Mouse (Mus musculus) E14TG2a.4 (cell line): Measurements from ENCODE around the gene Cnnm2.

ENCODE experiments used
- CTCF ChIP-seq: conservative IDR thresholded peaks from 2 replicates; pipeline ENCODE4 v1.5.1; 2014; ENCODE audit warnings: low read length
- NANOG ChIP-seq: IDR thresholded peaks from 2 replicates; pipeline ENCODE4 v1.6.1; 2014; ENCODE audit warnings: borderline replicate concordance, low read length, mixed read lengths

GRCm38 (mm10) chr19:46908977-46909376, 147.6 kb downstream of the Cnnm2 start:
- TF ChIP-seq CTCF (no peak), NANOG (no peak)
